Mouse (Mus musculus) limb, embryonic 11.5 days (tissue): ENCODE measurements around the gene Prdx1. TPM values are rescaled to one million over a fixed set of nuclear protein-coding genes. Genes with fewer than 3 reads are reported as not detected.
A peak's percentile ranks its signal among the peaks of the same experiment; 100 is the strongest.

Source experiments
- ATAC-seq: fragments of 200-750 bp; cut with Nextera tagmentation; 2 replicates; pipeline ENCODE4 v1.8.0; 2017; ENCODE audit warnings: low read depth; ENCODE audit not compliant: insufficient number of reproducible peaks, low FRiP score, low TSS enrichment
- DNase-seq: peaks from one replicate; pipeline ENCODE4 v3.0.0-alpha.2; 2015; ENCODE audit warnings: low spot score
- H3K27ac ChIP-seq: fragments of 300-500 bp; sonication (generic); replicated peaks from 2 replicates; pipeline ENCODE4 v1.5.1; 2014; ENCODE audit warnings: low read depth, mild to moderate bottlenecking, low read length
- H3K27me3 ChIP-seq: fragments of 300-500 bp; sonication (generic); 2 replicates; pipeline ENCODE4 v1.6.1; 2014; ENCODE audit warnings: mild to moderate bottlenecking, low read length, mixed read lengths; ENCODE audit not compliant: control insufficient read depth, insufficient read depth
- H3K36me3 ChIP-seq: fragments of 300-500 bp; sonication (generic); 2 replicates; pipeline ENCODE4 v1.6.1; 2014; ENCODE audit warnings: mild to moderate bottlenecking, low read length, moderate library complexity, mixed read lengths; ENCODE audit not compliant: control insufficient read depth, insufficient read depth
- H3K4me1 ChIP-seq: fragments of 300-500 bp; sonication (generic); 2 replicates; pipeline ENCODE4 v1.6.1; 2014; ENCODE audit warnings: low read length, mixed read lengths; ENCODE audit not compliant: control insufficient read depth, insufficient read depth
- H3K4me2 ChIP-seq: fragments of 300-500 bp; sonication (generic); 2 replicates; pipeline ENCODE4 v1.6.1; 2014; ENCODE audit warnings: low read depth, mild to moderate bottlenecking, moderate library complexity; ENCODE audit not compliant: severe bottlenecking
- H3K4me3 ChIP-seq: fragments of 300-500 bp; sonication (generic); 2 replicates; pipeline ENCODE4 v1.5.1; 2014; ENCODE audit warnings: low read depth, low read length
- H3K9ac ChIP-seq: fragments of 300-500 bp; sonication (generic); 2 replicates; pipeline ENCODE4 v1.6.1; 2014; ENCODE audit warnings: mild to moderate bottlenecking, low read length
- H3K9me3 ChIP-seq: fragments of 300-500 bp; sonication (generic); 2 replicates; pipeline ENCODE4 v1.6.1; 2016; ENCODE audit warnings: low read length; ENCODE audit not compliant: control insufficient read depth
- WGBS: fragments of 180-500 bp; shearing (Covaris S2); extraction: QIAGEN DNeasy Blood & Tissue Kit; methylation state at CpG from one replicate; pipeline ENCODE4 v1.1.7; 2014; 5-methylcytosine and 5-hydroxymethylcytosine counted together
- polyA plus RNA-seq: library from polyadenylated mRNA; unstranded; fragments of >200 nt; fragmentation: Nextera tagmentation; extraction: Ambion mirVana; gene quantifications from 2 replicates; pipeline ENCODE4 v1.2.1, GENCODE M21; 2014

Gene Prdx1
- polyA plus RNA-seq, 1 experiment from 2014 or later = 1,286 TPM

DNA sequence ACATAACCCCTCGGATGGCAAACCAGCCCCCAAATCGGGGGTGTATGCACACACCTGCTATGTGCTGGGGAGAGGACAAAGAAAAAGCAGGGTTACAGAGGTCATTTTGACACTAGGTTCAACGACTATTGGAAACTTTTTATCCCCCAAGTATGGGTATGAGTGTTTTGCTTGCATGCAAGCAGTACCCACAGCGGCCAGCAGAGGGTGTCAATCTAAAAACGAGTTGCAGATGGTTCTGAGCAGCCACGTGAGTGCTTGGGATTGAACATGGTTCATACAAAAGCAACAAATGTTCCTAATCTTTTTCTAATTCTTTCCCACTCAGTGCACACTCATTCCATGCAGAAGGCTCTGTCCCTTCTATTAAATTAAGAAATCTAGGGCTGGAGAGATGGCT is 18.5 kb downstream of the Prdx1 start:
- WGBS = 37% methylated on average over 6 of the region's 6 CpGs
- ATAC-seq (no peak), DNase-seq (peak; percentile 90)
- Histone ChIP-seq H3K9ac (no peak overlapping the region), H3K27ac (no peak overlapping the region), H3K9me3 (no peaks in the 10 kb centered on the region), H3K36me3 (peaks cover 5% of the 10 kb centered on the region; the same call in 1 of the 2 replicates), H3K4me2 (no peak overlapping the region), H3K4me1 (no peaks in the 10 kb centered on the region), H3K27me3 (no peaks in the 10 kb centered on the region), H3K4me3 (no peak overlapping the region)

DNA sequence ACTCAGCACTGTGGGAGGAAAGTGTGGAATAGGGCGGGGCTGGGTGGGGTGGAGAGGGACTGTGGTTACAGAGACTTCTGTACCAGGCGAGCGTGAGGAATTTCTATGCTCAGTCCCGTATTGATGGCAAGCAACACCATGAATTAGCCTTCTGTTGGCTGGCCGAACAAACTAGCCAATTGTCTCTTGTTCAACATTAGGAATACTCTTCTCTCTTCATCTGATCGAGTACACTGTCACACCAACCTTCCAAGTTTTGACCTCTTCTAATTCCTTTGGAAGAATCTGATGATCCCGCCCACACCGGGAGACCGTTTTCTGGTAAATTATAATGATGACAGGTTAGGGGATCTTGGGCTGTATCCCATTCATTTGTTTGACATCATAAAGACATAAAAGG is 22.3 kb downstream of the Prdx1 start:
- Histone ChIP-seq H3K4me1 (peaks cover 4% of the 10 kb centered on the region; the same call in 1 of the 2 replicates), H3K4me2 (peak overlapping the region; percentile 47), H3K27ac (no peak overlapping the region), H3K36me3 (no peaks in the 10 kb centered on the region; the same call in 1 of the 2 replicates), H3K27me3 (no peaks in the 10 kb centered on the region), H3K4me3 (peak overlapping the region; percentile 37), H3K9ac (peak overlapping the region; percentile 1; the same call in 1 of the 2 replicates), H3K9me3 (no peaks in the 10 kb centered on the region)
- DNase-seq (no peak), ATAC-seq (no peak)
- WGBS = 25% methylated on average over 9 of the region's 9 CpGs

DNA sequence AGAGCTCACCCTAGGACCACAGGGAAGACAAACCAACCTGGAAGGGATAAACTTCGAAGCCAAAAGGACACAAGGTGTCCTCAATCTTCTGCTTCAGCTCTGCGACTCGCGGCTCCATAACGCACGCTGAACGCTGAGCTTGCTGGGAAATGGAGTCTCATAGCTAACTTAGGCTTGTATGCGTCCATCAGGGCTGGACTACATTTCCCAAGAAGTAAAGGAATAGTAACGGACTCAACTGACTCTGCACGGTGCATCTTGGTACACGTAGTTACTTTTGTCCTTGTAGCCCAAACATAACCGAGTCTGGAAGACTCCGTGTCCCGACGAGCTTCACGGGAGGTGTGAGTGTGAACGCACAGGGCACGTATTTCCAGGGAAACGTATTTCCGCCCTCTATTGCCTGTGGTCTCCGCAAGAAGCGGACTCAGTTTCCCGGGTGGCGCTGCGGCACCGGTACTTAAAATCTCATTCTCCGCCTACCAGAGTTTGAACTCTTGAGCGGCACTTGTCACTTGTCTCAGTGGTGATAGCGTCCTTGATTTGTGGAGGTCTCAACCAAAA is 22.9 kb downstream of the Prdx1 start, which contains the start of the genes Mmachc and Ccdc163:
TSS of gene Mmachc (minus strand) at position 206 of the 564 bp plus-strand sequence.
TSS of gene Ccdc163 (plus strand) at position 309 of the 564 bp plus-strand sequence.
- DNase-seq (peak; percentile 88), ATAC-seq (peak; percentile 96)
- Histone ChIP-seq H3K4me1 (peaks cover 4% of the 10 kb centered on the region; the same call in 1 of the 2 replicates), H3K4me3 (peak within 1 kb of the TSS; percentile 37), H3K27me3 (no peaks in the 10 kb centered on the region), H3K9ac (peak within 1 kb of the TSS; percentile 58; the same call in 1 of the 2 replicates), H3K27ac (no peak within 1 kb of the TSS), H3K36me3 (no peaks in the 10 kb centered on the region; the same call in 1 of the 2 replicates), H3K4me2 (peak within 1 kb of the TSS; percentile 65), H3K9me3 (no peaks in the 10 kb centered on the region)
- WGBS = under 1% methylated on average over 29 of the region's 29 CpGs

DNA sequence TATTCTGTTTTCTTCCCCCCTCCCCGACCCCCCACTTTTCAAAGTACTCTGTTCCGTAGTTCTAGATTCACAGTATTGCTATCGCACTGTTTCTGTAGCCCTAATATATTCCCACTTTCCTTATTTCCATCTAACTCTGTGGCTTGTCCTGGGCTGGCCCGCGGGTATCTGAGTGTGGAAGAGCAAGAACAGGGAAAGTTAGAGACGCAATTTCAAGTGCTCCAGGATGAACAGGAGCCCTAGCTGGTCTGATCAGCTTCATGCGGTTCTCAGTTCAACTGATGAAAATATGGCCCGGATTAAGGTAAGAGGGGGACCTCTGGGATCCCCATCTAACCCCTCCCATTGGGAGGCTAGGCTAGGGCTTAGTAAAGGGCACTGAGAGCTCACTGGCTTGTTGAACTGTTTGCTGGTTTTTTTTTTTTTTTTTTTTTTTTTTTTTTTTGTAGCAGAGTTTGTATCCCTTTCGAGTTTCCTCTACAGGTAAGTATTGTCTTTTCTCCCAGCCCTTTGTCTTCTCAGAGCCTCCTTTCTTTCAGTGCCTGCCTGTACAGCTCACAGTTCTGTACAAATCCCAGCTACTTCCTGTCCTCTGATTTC is 23.5 kb downstream of the Prdx1 start:
- peak; percentile 27 for DNase-seq
- no peak overlapping the region for H3K27ac ChIP-seq
- H3K4me3 ChIP-seq = peak overlapping the region; percentile 37
- H3K27me3 ChIP-seq = no peaks in the 10 kb centered on the region
- H3K36me3 ChIP-seq = no peaks in the 10 kb centered on the region; the same call in 1 of the 2 replicates
- peaks cover 4% of the 10 kb centered on the region; the same call in 1 of the 2 replicates for H3K4me1 ChIP-seq
- no peaks in the 10 kb centered on the region for H3K9me3 ChIP-seq
- peak overlapping the region; percentile 58; the same call in 1 of the 2 replicates for H3K9ac ChIP-seq
- H3K4me2 ChIP-seq = peak overlapping the region; percentile 65
- ATAC-seq = peak; percentile 11; the same call in 1 of the 2 replicates
- 4% methylated on average over 9 of the region's 9 CpGs for WGBS

DNA sequence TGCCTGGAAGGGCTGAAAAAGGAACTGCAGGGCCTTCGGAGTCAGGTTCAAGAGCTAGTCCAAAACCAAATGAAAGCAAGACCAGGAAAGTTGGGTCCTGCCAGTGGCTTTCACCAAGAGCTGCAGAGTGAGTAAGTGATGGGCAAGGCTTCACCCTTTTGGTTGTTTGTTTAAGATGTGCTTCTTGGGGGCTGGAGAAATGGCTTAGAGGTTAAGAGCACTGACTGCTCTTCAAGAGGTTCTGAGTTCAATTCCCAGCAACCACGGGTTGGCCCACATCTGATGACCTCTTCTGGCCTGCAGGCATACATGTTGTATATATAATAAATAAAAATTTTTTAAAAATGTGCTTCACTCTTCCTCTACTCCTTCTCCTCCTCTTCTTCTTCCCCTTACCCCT is 24.8 kb downstream of the Prdx1 start:
- Histone ChIP-seq H3K4me3 (no peak overlapping the region), H3K36me3 (no peaks in the 10 kb centered on the region), H3K9me3 (no peaks in the 10 kb centered on the region), H3K27me3 (no peaks in the 10 kb centered on the region), H3K4me1 (peaks cover 4% of the 10 kb centered on the region; the same call in 1 of the 2 replicates), H3K4me2 (no peak overlapping the region), H3K9ac (no peak overlapping the region), H3K27ac (no peak overlapping the region)
- WGBS = 92% methylated on average over 2 of the region's 2 CpGs
- no peak for ATAC-seq
- no peak for DNase-seq

DNA sequence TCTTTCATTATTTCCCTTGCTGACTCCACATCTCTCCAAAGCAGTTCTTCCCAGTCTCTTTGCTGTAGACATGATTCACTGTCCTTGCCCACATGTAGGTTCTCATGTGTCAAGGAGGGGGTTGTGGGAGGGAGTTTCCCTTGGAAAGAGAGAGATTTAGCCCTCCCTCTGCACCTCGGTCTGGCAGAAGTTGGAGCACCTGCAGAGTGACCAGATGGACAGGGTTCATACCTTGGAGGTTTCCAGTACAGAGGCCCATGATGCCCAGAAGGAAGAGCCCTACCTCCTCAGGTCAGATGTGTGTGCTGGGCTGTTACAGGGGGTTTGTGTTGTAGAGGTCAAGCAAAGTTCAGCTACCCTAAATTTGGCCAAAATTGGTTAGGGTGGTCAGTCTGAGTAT is 27.2 kb downstream of the Prdx1 start:
- H3K4me2 ChIP-seq = no peak overlapping the region
- 78% methylated on average over 1 of the region's 1 CpGs for WGBS
- no peak overlapping the region for H3K4me3 ChIP-seq
- no peaks in the 10 kb centered on the region for H3K27me3 ChIP-seq
- peaks cover 2% of the 10 kb centered on the region; the same call in 1 of the 2 replicates for H3K36me3 ChIP-seq
- no peak for DNase-seq
- ATAC-seq = no peak
- H3K27ac ChIP-seq = no peak overlapping the region
- H3K9ac ChIP-seq = no peak overlapping the region
- peaks cover 4% of the 10 kb centered on the region; the same call in 1 of the 2 replicates for H3K4me1 ChIP-seq
- no peaks in the 10 kb centered on the region for H3K9me3 ChIP-seq

DNA sequence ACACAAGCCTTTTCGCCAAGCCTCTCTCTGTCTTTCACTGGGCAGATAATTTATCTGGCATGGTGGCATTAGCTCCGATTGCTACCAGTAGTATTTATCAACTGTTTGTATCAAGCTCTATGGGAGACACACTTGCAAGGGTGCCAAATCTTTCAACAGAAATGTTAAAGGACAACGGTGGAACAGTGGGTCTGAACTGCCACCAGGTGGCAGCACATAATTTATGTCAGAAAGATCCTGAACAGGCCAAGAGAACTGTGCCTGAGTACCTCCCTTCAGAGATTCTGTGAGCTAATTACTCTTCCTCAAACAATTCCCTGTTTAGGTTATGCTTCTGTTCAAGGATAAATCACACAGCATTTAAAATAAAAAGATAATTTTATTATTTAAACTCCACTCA is 34.1 kb downstream of the Prdx1 start:
- H3K4me1 ChIP-seq = no peaks in the 10 kb centered on the region
- H3K27me3 ChIP-seq = no peaks in the 10 kb centered on the region
- no peak overlapping the region for H3K4me2 ChIP-seq
- no peak for ATAC-seq
- peaks cover 2% of the 10 kb centered on the region; the same call in 1 of the 2 replicates for H3K36me3 ChIP-seq
- H3K27ac ChIP-seq = no peak overlapping the region
- no peak overlapping the region for H3K9ac ChIP-seq
- WGBS = 17% methylated on average over 3 of the region's 3 CpGs
- no peaks in the 10 kb centered on the region for H3K9me3 ChIP-seq
- DNase-seq = peak; percentile 61
- H3K4me3 ChIP-seq = no peak overlapping the region

DNA sequence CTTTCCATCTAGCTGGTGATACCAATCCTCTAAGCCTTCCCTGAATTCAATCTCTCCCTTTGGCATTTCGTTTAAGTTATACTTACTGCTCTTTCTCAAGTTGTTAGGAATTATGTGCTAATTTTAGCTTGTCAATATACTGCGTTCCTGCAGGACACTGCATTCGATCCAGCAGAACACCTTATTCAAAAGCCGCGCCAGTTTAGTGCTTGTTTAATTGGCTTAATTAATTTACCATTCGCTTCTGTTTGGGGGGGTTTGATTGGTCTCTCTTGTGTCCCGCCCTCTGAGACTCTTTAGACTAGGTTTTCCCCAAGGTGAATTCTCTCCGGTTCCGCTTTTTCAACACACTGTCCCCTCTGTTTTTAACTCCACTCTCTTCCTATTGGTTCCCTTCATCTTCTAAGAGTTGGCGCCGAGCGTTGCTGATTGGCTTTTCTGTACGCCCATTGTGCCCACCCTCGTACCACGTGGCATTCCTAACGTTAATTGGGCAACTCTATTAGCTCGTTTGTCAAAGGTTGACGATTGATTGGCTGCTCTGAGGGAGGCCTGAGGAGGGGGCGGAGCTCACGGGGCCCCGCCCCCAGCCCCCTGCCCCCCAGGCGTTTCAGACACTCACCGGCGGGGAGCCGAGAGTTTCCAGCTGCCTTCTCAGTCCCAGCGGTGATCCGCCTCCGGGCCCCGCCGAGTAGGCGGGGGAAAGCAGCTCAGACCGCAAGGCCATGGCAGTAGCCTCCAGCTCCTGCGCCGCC is 35.2 kb downstream of the Prdx1 start, which contains the start of gene Tesk2:
TSS of gene Tesk2 (plus strand) at position 606 of the 755 bp plus-strand sequence.
- DNase-seq = peak; percentile 94
- under 1% methylated on average over 32 of the region's 34 CpGs for WGBS
- Histone ChIP-seq H3K9ac (peak within 1 kb of the TSS; percentile 81), H3K4me3 (peak within 1 kb of the TSS; percentile 76), H3K4me1 (no peaks in the 10 kb centered on the region), H3K27ac (peak within 1 kb of the TSS; percentile 80), H3K36me3 (peaks cover 2% of the 10 kb centered on the region; the same call in 1 of the 2 replicates), H3K9me3 (no peaks in the 10 kb centered on the region), H3K27me3 (no peaks in the 10 kb centered on the region), H3K4me2 (peak within 1 kb of the TSS; percentile 76)
- ATAC-seq = peak; percentile 96
